Mouse (Mus musculus) CD8-positive naive resting alpha-beta T cell, adult 57 days (primary cell): ENCODE results near the gene Olfr1385. TPM values are rescaled to one million over a fixed set of nuclear protein-coding genes. Genes with fewer than 3 reads are reported as not detected.

Experiments
- total RNA-seq: library from RNA; stranded (reverse); gene quantifications from one replicate; pipeline ENCODE4 v1.2.4, GENCODE M21; 2023

The Olfr1385 gene
- not detected for total RNA-seq

GRCm38 (mm10) chr11:49488770-49489169, at the start of gene Olfr1385:
TSS of gene Olfr1385 (plus strand) at chr11:49489070.

DNA sequence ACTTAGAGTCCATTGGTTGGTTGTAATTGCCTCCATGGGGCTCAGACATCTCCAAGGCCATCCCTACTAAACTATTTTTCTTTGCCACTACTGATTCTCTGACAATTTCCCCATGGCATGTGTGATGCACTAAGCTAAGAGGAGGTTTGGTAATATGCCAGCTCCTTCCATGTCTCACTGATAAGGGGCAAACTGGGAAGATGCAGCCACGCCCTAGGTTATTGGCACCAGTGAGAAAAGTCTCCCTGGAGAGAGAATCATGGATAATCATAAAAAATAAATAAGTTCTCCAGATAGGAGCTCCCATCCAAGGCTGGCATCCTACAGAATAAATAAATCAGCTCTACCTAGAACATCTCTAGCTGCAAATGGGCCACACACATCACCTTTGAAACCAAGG, 33.8 kb upstream of the Olfr1385 start, which contains the start of gene Olfr1387:
Gene Olfr1387, plus strand, starts transcription at position 301 of the 400 bp plus-strand sequence.

GRCm38 (mm10) chr11:49464746-49465145, 24.1 kb upstream of the Olfr1385 start, which contains the start of gene Olfr1386:
TSS of gene Olfr1386 (plus strand) at chr11:49465046.

DNA sequence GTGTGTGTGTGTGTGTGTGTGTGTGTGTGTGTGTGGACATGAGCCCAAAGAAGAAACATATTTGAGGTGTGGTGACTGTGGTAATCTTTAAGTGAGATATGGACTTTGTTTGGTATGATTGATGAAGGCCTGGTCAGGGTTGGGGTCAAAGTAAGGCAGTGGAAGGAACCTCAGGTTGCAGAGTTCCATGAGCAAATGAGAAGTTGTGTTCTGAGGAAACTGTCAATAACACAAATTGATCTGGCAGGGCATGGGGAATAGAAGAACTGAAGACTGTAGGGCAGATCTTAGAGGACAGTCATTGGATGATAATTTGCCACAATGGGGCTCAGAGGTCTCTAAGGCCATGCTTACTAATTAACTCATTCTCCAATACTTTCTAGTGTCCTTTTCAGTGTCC, 30.5 kb downstream of the Olfr1385 start, which contains the start of gene Olfr1383:
Gene Olfr1383, plus strand, starts transcription at position 301 of the 400 bp plus-strand sequence.

GRCm38 (mm10) chr11:49527947-49528346, 39.1 kb downstream of the Olfr1385 start, which contains the start of gene Olfr1382:
TSS of gene Olfr1382 (plus strand) at chr11:49528247.

DNA sequence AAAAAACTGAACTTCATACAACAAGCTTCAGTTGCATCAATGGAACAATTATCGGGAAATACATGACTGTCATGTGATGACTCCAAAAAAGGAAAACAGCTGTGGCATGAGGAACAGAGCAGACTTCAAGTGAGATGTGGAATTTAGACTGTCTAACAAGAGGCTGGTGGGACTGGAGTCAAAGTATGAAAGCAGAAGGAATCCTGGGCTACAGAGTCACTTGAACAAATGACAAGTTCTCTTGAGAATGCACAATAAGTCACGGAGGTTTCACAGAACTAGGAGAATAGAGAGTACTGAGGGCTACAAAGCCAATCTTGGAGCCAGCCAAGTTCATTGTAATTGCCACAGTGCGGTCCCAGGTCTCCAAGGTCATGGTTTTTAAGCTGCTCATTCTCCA, 54.3 kb downstream of the Olfr1385 start, which contains the start of gene Olfr1381:
Gene Olfr1381, plus strand, starts transcription at position 301 of the 400 bp plus-strand sequence.

Other genes starting within 250 kb of the Olfr1385 start
- gene Mgat1, start 244.9 kb upstream of the Olfr1385 start, total RNA-seq = 45.5 TPM
- gene Olfr1393, start 210.8 kb upstream of the Olfr1385 start, total RNA-seq = not detected
- gene Olfr1392, start 203.8 kb upstream of the Olfr1385 start, total RNA-seq = not detected
- gene Olfr10, start 184.3 kb upstream of the Olfr1385 start, total RNA-seq = not detected
- gene Olfr1391, start 166.3 kb upstream of the Olfr1385 start, total RNA-seq = not detected
- gene Olfr1390, start 153.9 kb upstream of the Olfr1385 start, total RNA-seq = not detected
- gene Olfr1389, start 66.0 kb upstream of the Olfr1385 start, total RNA-seq = not detected
- gene Olfr1388, start 52.4 kb upstream of the Olfr1385 start, total RNA-seq = not detected
- gene Olfr1387, start 33.7 kb upstream of the Olfr1385 start, total RNA-seq = not detected
- gene Olfr1386, start 24.0 kb upstream of the Olfr1385 start, total RNA-seq = not detected
- not detected for gene Olfr1384, start 17.7 kb downstream of the Olfr1385 start, total RNA-seq
- gene Olfr1383, start 30.6 kb downstream of the Olfr1385 start, total RNA-seq = not detected
- gene Olfr1382, start 39.2 kb downstream of the Olfr1385 start, total RNA-seq = not detected
- not detected for gene Olfr1381, start 54.4 kb downstream of the Olfr1385 start, total RNA-seq
- not detected for gene Olfr1380, start 67.8 kb downstream of the Olfr1385 start, total RNA-seq
- not detected for gene Flt4, start 120.2 kb downstream of the Olfr1385 start, total RNA-seq
- gene Scgb3a1, start 174.5 kb downstream of the Olfr1385 start, total RNA-seq = not detected
- gene Cnot6, start 223.7 kb downstream of the Olfr1385 start, total RNA-seq = 71.9 TPM